Mouse (Mus musculus): Measurements from ENCODE around the gene Smpd3. TPM values are rescaled to one million over a fixed set of nuclear protein-coding genes. Genes with fewer than 3 reads are reported as not detected.
"Not testable (repeated sequence)": the region's sequence is repeated elsewhere in the genome, so short reads cannot be mapped to it uniquely, and the experiment has no call there.

The Smpd3 gene
- polyA plus RNA-seq, 1 experiment: 3.8 TPM

- WGBS: 34% methylated on average over 10 of the region's 10 CpGs
- no peaks in the 10 kb centered on the region for H3K36me3 ChIP-seq (ENCODE audit: control insufficient read depth, insufficient read depth, low read length)
- no peaks in the 10 kb centered on the region for H3K4me1 ChIP-seq (replicated peaks; ENCODE audit: control insufficient read depth, insufficient read depth, low read length)
- H3K27ac ChIP-seq (ENCODE audit: control insufficient read depth, insufficient read depth, low read length): no peak overlapping the region
- TF ChIP-seq POLR2A (IDR thresholded peaks at IDR 0.05; ENCODE audit: control insufficient read depth, extremely low read depth, insufficient read depth, low read length, poor library complexity): no peak
- TF ChIP-seq CTCF (IDR thresholded peaks at IDR 0.05; ENCODE audit: borderline replicate concordance, control insufficient read depth, extremely low read depth, insufficient read depth, low read length, poor library complexity): no peak
- H3K27me3 ChIP-seq (ENCODE audit: control insufficient read depth, insufficient read depth, low read length): no peaks in the 10 kb centered on the region
- H3K4me3 ChIP-seq (ENCODE audit: control insufficient read depth, insufficient read depth, low read length): no peak overlapping the region
- no peak for DNase-seq
Observed at GRCm38 (mm10) chr8:106316506-106316905, 21.3 kb downstream of the Smpd3 start.

- H3K4me3 ChIP-seq (ENCODE audit: control insufficient read depth, insufficient read depth, low read length): no peak overlapping the region
- TF ChIP-seq POLR2A (IDR thresholded peaks at IDR 0.05; ENCODE audit: control insufficient read depth, extremely low read depth, insufficient read depth, low read length, poor library complexity) (no peak), CTCF (IDR thresholded peaks at IDR 0.05; ENCODE audit: borderline replicate concordance, control insufficient read depth, extremely low read depth, insufficient read depth, low read length, poor library complexity) (no peak)
- no peak overlapping the region for H3K27ac ChIP-seq (ENCODE audit: control insufficient read depth, insufficient read depth, low read length)
- no peaks in the 10 kb centered on the region for H3K4me1 ChIP-seq (replicated peaks; ENCODE audit: control insufficient read depth, insufficient read depth, low read length)
- no peaks in the 10 kb centered on the region for H3K36me3 ChIP-seq (ENCODE audit: control insufficient read depth, insufficient read depth, low read length)
- 69% methylated on average over 6 of the region's 6 CpGs for WGBS
- H3K27me3 ChIP-seq (ENCODE audit: control insufficient read depth, insufficient read depth, low read length): no peaks in the 10 kb centered on the region
- no peak for DNase-seq
Observed at GRCm38 (mm10) chr8:106315402-106316187, 22.2 kb downstream of the Smpd3 start.

- Histone ChIP-seq H3K27me3 (ENCODE audit: control insufficient read depth, insufficient read depth, low read length) (no peaks in the 10 kb centered on the region), H3K4me3 (ENCODE audit: control insufficient read depth, insufficient read depth, low read length) (no peak overlapping the region), H3K27ac (ENCODE audit: control insufficient read depth, insufficient read depth, low read length) (no peak overlapping the region), H3K4me1 (replicated peaks; ENCODE audit: control insufficient read depth, insufficient read depth, low read length) (no peaks in the 10 kb centered on the region), H3K36me3 (ENCODE audit: control insufficient read depth, insufficient read depth, low read length) (no peaks in the 10 kb centered on the region)
- DNase-seq: no peak
- 87% methylated on average over 2 of the region's 2 CpGs for WGBS
- TF ChIP-seq CTCF (IDR thresholded peaks at IDR 0.05; ENCODE audit: borderline replicate concordance, control insufficient read depth, extremely low read depth, insufficient read depth, low read length, poor library complexity) (no peak), POLR2A (IDR thresholded peaks at IDR 0.05; ENCODE audit: control insufficient read depth, extremely low read depth, insufficient read depth, low read length, poor library complexity) (no peak)
Observed at GRCm38 (mm10) chr8:106313799-106314198, 24.0 kb downstream of the Smpd3 start.

- no peak for DNase-seq
- no peak overlapping the region for H3K4me3 ChIP-seq (ENCODE audit: control insufficient read depth, insufficient read depth, low read length)
- no peaks in the 10 kb centered on the region for H3K36me3 ChIP-seq (ENCODE audit: control insufficient read depth, insufficient read depth, low read length)
- no peaks in the 10 kb centered on the region for H3K27me3 ChIP-seq (ENCODE audit: control insufficient read depth, insufficient read depth, low read length)
- no peak overlapping the region for H3K27ac ChIP-seq (ENCODE audit: control insufficient read depth, insufficient read depth, low read length)
- H3K4me1 ChIP-seq (replicated peaks; ENCODE audit: control insufficient read depth, insufficient read depth, low read length): no peaks in the 10 kb centered on the region
- WGBS: 83% methylated on average over 6 of the region's 6 CpGs
- TF ChIP-seq CTCF (IDR thresholded peaks at IDR 0.05; ENCODE audit: borderline replicate concordance, control insufficient read depth, extremely low read depth, insufficient read depth, low read length, poor library complexity) (no peak), POLR2A (IDR thresholded peaks at IDR 0.05; ENCODE audit: control insufficient read depth, extremely low read depth, insufficient read depth, low read length, poor library complexity) (no peak)
Observed at GRCm38 (mm10) chr8:106313120-106313737, 24.6 kb downstream of the Smpd3 start.

GRCm38 (mm10) chr8:106311967-106312366 is 25.8 kb downstream of the Smpd3 start:
- WGBS: 100% methylated on average over 1 of the region's 1 CpGs

GRCm38 (mm10) chr8:106310026-106310652 is 27.6 kb downstream of the Smpd3 start:
- TF ChIP-seq POLR2A (IDR thresholded peaks at IDR 0.05; ENCODE audit: control insufficient read depth, extremely low read depth, insufficient read depth, low read length, poor library complexity) (no peak), CTCF (IDR thresholded peaks at IDR 0.05; ENCODE audit: borderline replicate concordance, control insufficient read depth, extremely low read depth, insufficient read depth, low read length, poor library complexity) (no peak)
- no peak for DNase-seq
- H3K27ac ChIP-seq (ENCODE audit: control insufficient read depth, insufficient read depth, low read length): no peak overlapping the region
- H3K27me3 ChIP-seq (ENCODE audit: control insufficient read depth, insufficient read depth, low read length): no peaks in the 10 kb centered on the region
- 79% methylated on average over 5 of the region's 5 CpGs for WGBS
- H3K4me1 ChIP-seq (replicated peaks; ENCODE audit: control insufficient read depth, insufficient read depth, low read length): no peaks in the 10 kb centered on the region
- no peak overlapping the region for H3K4me3 ChIP-seq (ENCODE audit: control insufficient read depth, insufficient read depth, low read length)
- H3K36me3 ChIP-seq (ENCODE audit: control insufficient read depth, insufficient read depth, low read length): no peaks in the 10 kb centered on the region

More at GRCm38 (mm10) chr8:106311967-106312366, 25.8 kb downstream of the Smpd3 start:
- no peak for TF ChIP-seq POLR2A (IDR thresholded peaks at IDR 0.05; ENCODE audit: control insufficient read depth, extremely low read depth, insufficient read depth, low read length, poor library complexity)
- TF ChIP-seq CTCF (IDR thresholded peaks at IDR 0.05; ENCODE audit: borderline replicate concordance, control insufficient read depth, extremely low read depth, insufficient read depth, low read length, poor library complexity): no peak
- Histone ChIP-seq H3K4me3 (ENCODE audit: control insufficient read depth, insufficient read depth, low read length) (no peak overlapping the region), H3K36me3 (ENCODE audit: control insufficient read depth, insufficient read depth, low read length) (no peaks in the 10 kb centered on the region), H3K27me3 (ENCODE audit: control insufficient read depth, insufficient read depth, low read length) (no peaks in the 10 kb centered on the region), H3K4me1 (replicated peaks; ENCODE audit: control insufficient read depth, insufficient read depth, low read length) (no peaks in the 10 kb centered on the region), H3K27ac (ENCODE audit: control insufficient read depth, insufficient read depth, low read length) (no peak overlapping the region)
- no peak for DNase-seq

- not testable (repeated sequence) for H3K27ac ChIP-seq (ENCODE audit: control insufficient read depth, insufficient read depth, low read length); H3K27me3 ChIP-seq (ENCODE audit: control insufficient read depth, insufficient read depth, low read length); H3K36me3 ChIP-seq (ENCODE audit: control insufficient read depth, insufficient read depth, low read length); H3K4me3 ChIP-seq (ENCODE audit: control insufficient read depth, insufficient read depth, low read length); H3K4me1 ChIP-seq (replicated peaks; ENCODE audit: control insufficient read depth, insufficient read depth, low read length); DNase-seq
- 54% methylated on average over 6 of the region's 6 CpGs for WGBS
Observed at GRCm38 (mm10) chr8:106308082-106308786, 29.6 kb downstream of the Smpd3 start.
